20 mouse cellular contexts compared by ENCODE assay signal in genomic region chr2:6991010-6991421, GRCm38 (mm10).
DNase-seq lines count a peak whose midpoint lies in the region; ATAC-seq and TF ChIP-seq lines count a peak whose summit lies in the region.
"Had no signal": no experiment of that assay in that cellular context is flagged by ENCODE, and none has a peak within 500 bp of the region (broad histone marks: within the 10 kb centered on the region; RNA-seq: fewer than 3 reads in every experiment).

No protein-coding gene starts in this region.

- H3K4me1 ChIP-seq in lung, postnatal 0 days (ENCODE audit: insufficient read depth, low read depth, low read length) = no peaks in the 10 kb centered on the region
- H3K4me1 ChIP-seq in heart, postnatal 0 days (ENCODE audit: control insufficient read depth, insufficient read depth) = peaks cover 20% of the 10 kb centered on the region
- no peaks in the 10 kb centered on the region for H3K4me1 ChIP-seq in hindbrain, embryonic 11.5 days (replicated peaks; ENCODE audit: control insufficient read depth, insufficient read depth, low read length)
- H3K4me1 ChIP-seq: embryonic facial prominence, embryonic 12.5 days; forebrain, embryonic 15.5 days; kidney, embryonic 15.5 days; lung, embryonic 15.5 days; midbrain, embryonic 12.5 days; neural tube, embryonic 12.5 days had no signal

- no peaks in the 10 kb centered on the region for H3K27me3 ChIP-seq in lung, postnatal 0 days (replicated peaks; ENCODE audit: insufficient read depth, low read length)
- no peaks in the 10 kb centered on the region for H3K27me3 ChIP-seq in heart, postnatal 0 days (ENCODE audit: control insufficient read depth, insufficient read depth, low read length)
- no peaks in the 10 kb centered on the region for H3K27me3 ChIP-seq in hindbrain, embryonic 11.5 days (ENCODE audit: control insufficient read depth, insufficient read depth, low read length)
- H3K27me3 ChIP-seq: embryonic facial prominence, embryonic 12.5 days; forebrain, embryonic 15.5 days; kidney, embryonic 15.5 days; lung, embryonic 15.5 days; midbrain, embryonic 12.5 days; neural tube, embryonic 12.5 days had no signal

- no peaks in the 10 kb centered on the region for H3K9me3 ChIP-seq in lung, postnatal 0 days (ENCODE audit: low read length)
- no peaks in the 10 kb centered on the region for H3K9me3 ChIP-seq in heart, postnatal 0 days (replicated peaks; ENCODE audit: control insufficient read depth, low read length)
- no peaks in the 10 kb centered on the region for H3K9me3 ChIP-seq in hindbrain, embryonic 11.5 days (ENCODE audit: control insufficient read depth, low read length)
- H3K9me3 ChIP-seq: embryonic facial prominence, embryonic 12.5 days; forebrain, embryonic 15.5 days; kidney, embryonic 15.5 days; lung, embryonic 15.5 days; midbrain, embryonic 12.5 days; neural tube, embryonic 12.5 days had no signal

- H3K4me3 ChIP-seq in lung, postnatal 0 days (ENCODE audit: low read depth, low read length) = no peak overlapping the region
- no peak overlapping the region for H3K4me3 ChIP-seq in heart, postnatal 0 days (ENCODE audit: low read depth, low read length)
- H3K4me3 ChIP-seq in hindbrain, embryonic 11.5 days (ENCODE audit: low read depth, low read length) = no peak overlapping the region
- H3K4me3 ChIP-seq: embryonic facial prominence, embryonic 12.5 days; forebrain, embryonic 15.5 days; kidney, embryonic 15.5 days; lung, embryonic 15.5 days; midbrain, embryonic 12.5 days; neural tube, embryonic 12.5 days had no signal

- H3K36me3 ChIP-seq in lung, postnatal 0 days (ENCODE audit: insufficient read depth, low read length) = no peaks in the 10 kb centered on the region
- H3K36me3 ChIP-seq in heart, postnatal 0 days (replicated peaks; ENCODE audit: control insufficient read depth, insufficient read depth, low read length) = no peaks in the 10 kb centered on the region
- no peaks in the 10 kb centered on the region for H3K36me3 ChIP-seq in hindbrain, embryonic 11.5 days (ENCODE audit: control insufficient read depth, insufficient read depth, low read length)
- H3K36me3 ChIP-seq: embryonic facial prominence, embryonic 12.5 days; forebrain, embryonic 15.5 days; kidney, embryonic 15.5 days; lung, embryonic 15.5 days; midbrain, embryonic 12.5 days; neural tube, embryonic 12.5 days had no signal

- intact Hi-C loops in heart, postnatal 36 days (cut with DNase I) = no loop called here

- no peak overlapping the region for H3K4me2 ChIP-seq in lung, postnatal 0 days (replicated peaks; ENCODE audit: low read depth, low read length)
- peak overlapping the region; percentile 28 for H3K4me2 ChIP-seq in heart, postnatal 0 days (ENCODE audit: low read depth, low read length)
- no peak overlapping the region for H3K4me2 ChIP-seq in hindbrain, embryonic 11.5 days (replicated peaks; ENCODE audit: low read depth, low read length)
- H3K4me2 ChIP-seq: embryonic facial prominence, embryonic 12.5 days; forebrain, embryonic 15.5 days; kidney, embryonic 15.5 days; liver, embryonic 11.5 days; lung, embryonic 15.5 days; midbrain, embryonic 12.5 days; neural tube, embryonic 12.5 days had no signal

- DNase-seq in heart, adult 9 months (ENCODE audit: low spot score in 2 of 2) = peak; percentile 23 to 24
- DNase-seq in heart, postnatal 36 days = no peak
- peak; percentile 55 for DNase-seq in lung, postnatal 0 days (ENCODE audit: low spot score)
- DNase-seq in lung, postnatal 25 days (ENCODE audit: low spot score) = no peak
- DNase-seq in heart, postnatal 0 days (ENCODE audit: low spot score) = peak; percentile 36
- DNase-seq in adrenal gland, postnatal 25 days = no peak
- no peak for DNase-seq in hindbrain, embryonic 11.5 days (ENCODE audit: low spot score)
- DNase-seq: cerebellum, adult 9-10 months; kidney, postnatal 4 days; right cerebral cortex, postnatal 4 days had no signal

- H3K27ac ChIP-seq in lung, postnatal 0 days (ENCODE audit: low read length) = no peak overlapping the region
- peak overlapping the region; percentile 62 for H3K27ac ChIP-seq in heart, postnatal 0 days (ENCODE audit: low read depth)
- H3K27ac ChIP-seq in hindbrain, embryonic 11.5 days (ENCODE audit: low read depth, low read length) = no peak overlapping the region
- H3K27ac ChIP-seq: embryonic facial prominence, embryonic 12.5 days; forebrain, embryonic 15.5 days; kidney, embryonic 15.5 days; lung, embryonic 15.5 days; midbrain, embryonic 12.5 days; neural tube, embryonic 12.5 days; stomach, postnatal 0 days had no signal

- no peak overlapping the region for H3K9ac ChIP-seq in lung, postnatal 0 days (replicated peaks; ENCODE audit: low read depth)
- no peak overlapping the region for H3K9ac ChIP-seq in heart, postnatal 0 days (replicated peaks; ENCODE audit: low read depth, low read length)
- H3K9ac ChIP-seq in hindbrain, embryonic 11.5 days (ENCODE audit: low read depth, low read length) = no peak overlapping the region
- H3K9ac ChIP-seq: embryonic facial prominence, embryonic 12.5 days; forebrain, embryonic 15.5 days; kidney, embryonic 15.5 days; lung, embryonic 15.5 days; midbrain, embryonic 12.5 days; neural tube, embryonic 12.5 days had no signal

- 0 out of 2 replicates have a peak, but pooled peaks have one; percentile 44 for TF ChIP-seq EP300 in lung, postnatal 0 days (IDR thresholded peaks at IDR 0.05)
- TF ChIP-seq EP300 in heart, postnatal 0 days (IDR thresholded peaks at IDR 0.05; ENCODE audit: low read depth) = no peak

- peak; percentile 73 for ATAC-seq in lung, postnatal 0 days
- ATAC-seq in heart, postnatal 0 days (ENCODE audit: insufficient read depth, low read depth) = peak; percentile 85
- no peak for ATAC-seq in hindbrain, embryonic 11.5 days (ENCODE audit: low FRiP score)
- ATAC-seq: forebrain, embryonic 15.5 days; hindbrain, embryonic 16.5 days; intestine, embryonic 16.5 days had no signal

- TF ChIP-seq CTCF in lung, postnatal 0 days (IDR thresholded peaks at IDR 0.05) = no peak
- TF ChIP-seq CTCF in heart, postnatal 0 days (IDR thresholded peaks at IDR 0.05; ENCODE audit: low read depth) = no peak

- 53% methylated on average over 5 of the region's 5 CpGs for WGBS in lung, postnatal 0 days
- 25% methylated on average over 5 of the region's 5 CpGs for WGBS in heart, postnatal 0 days
- WGBS in hindbrain, embryonic 11.5 days = 78% methylated on average over 5 of the region's 5 CpGs

Comparison
In these comparisons a context has a peak if more than half of its experiments do, and no peak if none do; other contexts are left out.
1. DNase-seq: peak in heart, adult 9 months (2 of 2), lung, postnatal 0 days (single experiment) and heart, postnatal 0 days (single experiment); none in heart, postnatal 36 days (0 of 2), lung, postnatal 25 days (single experiment), adrenal gland, postnatal 25 days (single experiment) and hindbrain, embryonic 11.5 days (single experiment).